Mouse (Mus musculus): ENCODE measurements at regions not wholly inside any gene's neighbourhood (a gene's known extent, or its start where the extent isn't known, plus 50 kb on each side); places are given as distances from the start of the nearest gene placed in this dataset.

DNA sequence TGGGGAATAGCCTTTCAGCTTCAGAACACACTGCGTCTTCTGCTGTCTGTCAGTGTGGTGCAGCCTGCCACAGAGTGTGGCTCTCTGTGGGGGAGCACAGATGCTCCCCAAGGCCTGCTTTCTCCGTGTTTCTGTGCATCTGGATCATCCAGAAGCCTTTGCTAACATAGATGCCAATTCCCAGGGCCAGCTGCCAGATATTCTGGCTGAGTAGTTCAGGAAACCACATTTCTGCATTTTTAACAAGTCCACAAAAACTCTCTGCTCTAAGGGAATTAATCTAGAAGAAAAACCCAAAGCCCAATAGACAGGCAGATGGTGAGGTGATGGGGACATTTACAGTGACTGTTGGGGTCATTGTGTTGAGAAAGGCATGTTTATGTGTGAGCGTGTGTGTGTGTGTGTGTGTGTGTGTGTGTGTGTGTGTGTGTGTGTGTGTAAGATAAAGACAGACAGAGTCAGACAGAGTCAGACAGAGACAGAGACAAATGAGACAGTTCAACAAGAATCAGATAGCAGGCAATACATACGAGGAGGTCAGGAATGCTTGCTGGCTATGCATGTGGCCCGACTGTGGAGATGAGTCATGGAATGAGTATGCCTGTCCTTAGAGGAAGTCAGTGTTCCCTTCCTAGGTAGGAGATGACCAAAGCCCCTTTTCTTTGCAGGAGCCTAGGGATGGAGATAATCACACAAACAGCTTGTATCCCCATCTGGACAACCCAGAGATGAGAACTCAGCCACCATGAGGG, 176.3 kb upstream of the Spaca1 start:
- in situ Hi-C loops (cut with MboI, MseI) = loop anchor here in 1 of 2 experiments (25.0 kb wide), 1 partner anchor 664 kb away; no protein-coding TSS in a partner anchor

DNA sequence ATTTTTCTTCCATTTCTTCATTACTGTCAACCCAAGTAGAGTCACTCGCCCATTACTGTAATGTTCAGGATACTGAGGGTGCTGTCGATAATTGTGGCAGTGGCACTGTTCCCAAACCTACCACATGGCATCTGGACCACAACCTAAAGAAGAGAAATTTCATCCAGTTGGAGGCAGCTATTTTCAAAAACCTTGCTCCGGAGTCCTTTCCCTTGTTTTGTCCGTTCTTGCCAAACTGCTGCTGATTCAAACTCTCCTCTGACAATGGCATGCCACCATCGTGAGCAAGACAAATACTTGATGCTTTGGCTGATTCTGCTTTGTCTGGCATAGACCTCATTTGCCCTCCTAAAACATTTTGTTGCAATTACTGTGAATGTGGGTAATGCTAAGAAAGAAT, 176.9 kb upstream of the Spaca1 start:
- in situ Hi-C loops (cut with MboI, MseI) = loop anchor here in 1 of 2 experiments (25.0 kb wide), 1 partner anchor 665 kb away; no protein-coding TSS in a partner anchor

DNA sequence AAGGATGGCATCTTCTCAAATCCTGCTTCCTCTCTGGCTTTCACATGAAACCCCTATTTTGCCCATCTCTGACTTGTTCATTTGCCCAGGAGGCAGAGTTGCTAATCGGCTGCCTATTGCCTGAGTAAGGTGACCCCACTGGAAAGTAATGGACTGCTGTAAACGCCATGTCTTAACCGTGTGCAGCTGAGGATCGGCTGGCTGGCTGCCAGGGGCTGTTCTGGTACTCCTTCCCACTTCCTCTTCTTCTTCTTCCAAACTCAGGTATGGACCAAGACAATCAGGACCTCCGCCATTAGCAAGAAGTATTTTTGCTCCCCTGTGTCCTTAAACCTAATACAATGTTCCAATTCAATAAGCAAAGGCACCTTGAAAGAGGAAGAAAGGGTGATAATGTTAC, 177.6 kb upstream of the Spaca1 start:
- in situ Hi-C loops (cut with MboI, MseI) = loop anchor here in 1 of 2 experiments (25.0 kb wide), 1 partner anchor 665 kb away; no protein-coding TSS in a partner anchor

DNA sequence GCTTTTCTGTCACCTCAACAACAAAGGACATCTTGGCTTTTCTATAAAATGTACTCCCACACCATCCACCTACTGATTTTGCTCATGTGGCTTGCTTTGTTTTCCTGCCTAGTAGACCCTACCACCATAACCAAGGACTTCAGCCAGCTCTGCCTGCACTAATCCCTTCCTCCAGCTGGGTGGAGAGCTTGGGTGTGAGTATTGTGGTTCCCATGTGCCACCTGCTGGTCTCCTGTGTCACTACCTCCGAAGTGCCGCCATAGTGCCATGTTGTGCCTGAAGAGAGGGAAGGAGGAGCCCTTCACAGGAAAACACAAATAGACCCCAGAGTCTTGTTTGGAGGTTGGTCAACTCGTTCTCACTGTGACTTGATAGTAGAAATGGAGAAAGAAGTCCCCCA, 181.3 kb upstream of the Spaca1 start:
- in situ Hi-C loops (cut with MboI, MseI) = loop anchor here (10.0 to 25.0 kb wide), 3 partner anchors 669 to 836 kb away; no protein-coding TSS in a partner anchor

GRCm38 (mm10) chr4:34234204-34234603, 184.2 kb upstream of the Spaca1 start:
- in situ Hi-C loops (cut with MboI, MseI) = loop anchor here (10.0 to 25.0 kb wide), 3 partner anchors 672 to 839 kb away; no protein-coding TSS in a partner anchor

DNA sequence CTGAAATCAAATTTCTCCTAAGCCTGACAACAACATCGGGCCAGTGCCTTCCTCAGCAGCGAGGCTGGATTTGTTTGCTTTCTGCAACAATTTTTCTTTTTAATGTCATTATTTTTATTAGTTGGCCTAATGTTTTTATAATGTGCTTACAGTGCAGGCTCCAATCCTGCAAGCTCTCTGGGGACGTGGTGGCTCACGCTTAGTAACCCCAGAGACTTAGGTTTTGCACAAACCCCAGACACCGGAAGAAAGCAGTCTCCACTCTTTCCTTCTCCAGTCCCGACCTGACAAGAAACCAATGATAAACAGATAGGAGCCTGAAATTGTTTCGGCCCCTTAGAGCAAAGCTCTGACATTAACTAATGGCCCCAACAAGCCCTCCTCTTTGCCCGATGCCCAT, 184.7 kb upstream of the Spaca1 start:
- in situ Hi-C loops (cut with MboI, MseI) = loop anchor here (10.0 to 25.0 kb wide), 3 partner anchors 672 to 840 kb away; no protein-coding TSS in a partner anchor

- in situ Hi-C loops (cut with MboI, MseI) = loop anchor here (10.0 to 25.0 kb wide), 3 partner anchors 675 to 843 kb away; no protein-coding TSS in a partner anchor
Measured at GRCm38 (mm10) chr4:34237791-34238190, 187.8 kb upstream of the Spaca1 start.

GRCm38 (mm10) chr4:34239624-34240023, 189.6 kb upstream of the Spaca1 start:
- in situ Hi-C loops (cut with MboI, MseI) = loop anchor here (10.0 to 25.0 kb wide), 3 partner anchors 677 to 845 kb away; no protein-coding TSS in a partner anchor

GRCm38 (mm10) chr4:34241060-34241571, 191.1 kb upstream of the Spaca1 start:
- in situ Hi-C loops (cut with MboI, MseI) = loop anchor here in 1 of 2 experiments (25.0 kb wide), 1 partner anchor 679 kb away; no protein-coding TSS in a partner anchor

DNA sequence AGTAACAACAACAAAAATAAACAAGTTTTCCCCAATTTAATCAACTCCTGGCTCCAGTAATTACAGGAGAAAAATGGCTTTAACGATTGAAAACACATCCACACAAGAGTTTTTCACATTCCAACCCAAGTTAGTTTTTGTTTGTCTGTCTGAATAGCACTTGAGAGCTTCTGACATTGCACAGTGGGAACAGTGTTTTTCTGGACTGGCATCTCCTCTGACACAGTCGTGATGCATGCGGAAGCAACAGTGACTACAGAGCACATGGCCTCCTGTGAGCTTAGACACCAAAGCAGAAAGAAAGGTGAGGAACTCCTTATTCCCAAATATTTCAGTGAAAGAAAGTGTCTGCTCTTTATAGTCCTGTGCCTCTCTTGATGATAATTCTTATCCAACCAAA, 191.7 kb upstream of the Spaca1 start:
- in situ Hi-C loops (cut with MboI, MseI) = loop anchor here in 1 of 2 experiments (25.0 kb wide), 1 partner anchor 679 kb away; no protein-coding TSS in a partner anchor

DNA sequence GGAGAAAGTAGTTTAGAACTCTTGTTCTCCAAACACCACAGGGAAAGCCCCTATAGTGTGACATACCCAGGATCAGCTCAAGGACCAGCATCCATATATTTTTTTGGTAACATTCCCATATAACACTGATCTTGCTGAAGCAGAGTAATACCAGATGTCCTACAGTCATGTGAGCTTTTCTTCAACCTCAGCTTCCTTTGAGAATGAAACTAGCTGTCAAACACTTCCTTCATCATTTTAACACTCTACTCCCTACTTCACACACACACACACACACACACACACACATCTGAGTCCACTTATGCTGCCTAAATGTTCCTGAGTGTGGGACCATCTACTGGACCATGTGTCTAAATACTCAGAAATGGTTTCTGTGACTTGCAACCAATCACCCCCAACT, 209.5 kb upstream of the Spaca1 start:
- in situ Hi-C loops (cut with MboI, MseI) = loop anchor here in 1 of 2 experiments (5.0 to 10.0 kb wide), 3 partner anchors 97 to 225 kb away; no protein-coding TSS in a partner anchor

GRCm38 (mm10) chr4:34260468-34260867, 210.5 kb upstream of the Spaca1 start:
- in situ Hi-C loops (cut with MboI, MseI) = no loop called here

DNA sequence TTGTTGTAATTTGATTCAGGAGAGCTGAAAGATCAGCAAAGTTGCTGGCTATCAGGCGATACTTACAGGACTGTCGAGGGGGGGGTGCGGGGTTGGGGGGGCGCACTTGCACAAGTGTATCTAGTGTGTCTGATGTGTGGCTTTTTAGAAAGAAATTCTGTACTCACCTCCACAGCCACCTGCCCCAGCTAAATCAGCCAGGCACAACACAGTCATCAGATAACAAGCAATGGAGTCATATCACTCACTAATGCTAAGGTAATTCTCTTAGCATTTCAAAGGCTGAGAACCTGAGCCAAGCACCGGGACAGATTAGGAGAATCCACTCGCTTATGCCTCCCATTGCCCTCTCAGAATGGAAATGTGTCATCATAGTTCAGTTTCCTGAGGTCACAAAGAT, 211.8 kb upstream of the Spaca1 start:
- in situ Hi-C loops (cut with MboI, MseI) = no loop called here

GRCm38 (mm10) chr4:34264431-34264830, 214.4 kb upstream of the Spaca1 start:
- in situ Hi-C loops (cut with MboI, MseI) = no loop called here

DNA sequence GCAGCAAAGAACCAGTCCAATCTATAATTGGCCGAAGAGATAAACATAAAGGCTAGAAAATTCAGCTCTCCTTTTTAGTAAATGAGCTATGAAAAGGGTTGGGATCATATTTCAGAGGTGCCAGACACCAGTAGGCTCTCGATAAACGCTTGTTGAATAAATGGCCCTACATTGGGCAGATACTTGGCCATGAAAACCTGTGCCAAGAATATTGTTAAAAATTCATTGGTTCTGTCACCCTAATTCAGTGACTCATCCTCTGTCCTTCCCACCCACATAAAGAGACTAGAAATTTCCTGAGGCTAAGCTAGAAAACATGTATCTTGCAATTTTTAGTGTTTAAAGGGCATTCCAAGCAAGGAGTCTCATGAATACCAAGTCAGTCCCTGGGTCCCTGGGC, 224.3 kb upstream of the Spaca1 start:
- in situ Hi-C loops (cut with MboI, MseI) = no loop called here

GRCm38 (mm10) chr4:34275372-34275771, 225.4 kb upstream of the Spaca1 start:
- in situ Hi-C loops (cut with MboI, MseI) = no loop called here

- in situ Hi-C loops (cut with MboI, MseI) = no loop called here
Measured at GRCm38 (mm10) chr4:34302504-34303108, 248.1 kb upstream of the Akirin2 start.

DNA sequence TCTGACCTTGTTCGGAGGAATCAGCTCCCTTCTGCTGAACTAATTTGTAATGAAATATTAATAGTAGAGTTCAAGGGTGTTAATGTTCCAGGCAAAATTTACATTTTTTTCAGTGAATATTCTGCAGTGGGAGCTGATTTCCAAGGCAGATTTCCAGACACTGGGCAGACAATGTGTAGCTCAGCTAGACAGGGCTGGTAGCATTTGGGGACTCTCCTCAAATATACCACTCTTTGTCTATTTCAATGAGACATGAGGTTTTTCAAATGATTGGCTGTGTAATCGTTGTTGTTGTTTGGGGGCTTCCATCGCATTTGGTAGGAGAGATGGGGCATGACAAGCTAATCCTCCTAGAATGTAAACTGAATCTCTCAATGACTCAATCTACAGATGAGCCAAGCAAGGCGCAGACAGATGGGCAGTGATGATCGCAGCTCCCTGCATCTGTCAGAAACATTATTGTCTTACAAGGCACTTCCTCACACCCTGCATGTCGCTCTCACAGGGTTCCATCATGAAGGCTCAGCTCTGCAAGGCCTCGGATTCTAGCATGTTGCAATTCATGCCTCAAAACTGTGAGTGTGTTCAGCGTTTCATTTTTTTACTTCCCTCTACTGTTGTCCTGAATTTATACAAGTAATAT, 241.7 kb upstream of the Akirin2 start:
- in situ Hi-C loops (cut with MboI, MseI) = no loop called here

DNA sequence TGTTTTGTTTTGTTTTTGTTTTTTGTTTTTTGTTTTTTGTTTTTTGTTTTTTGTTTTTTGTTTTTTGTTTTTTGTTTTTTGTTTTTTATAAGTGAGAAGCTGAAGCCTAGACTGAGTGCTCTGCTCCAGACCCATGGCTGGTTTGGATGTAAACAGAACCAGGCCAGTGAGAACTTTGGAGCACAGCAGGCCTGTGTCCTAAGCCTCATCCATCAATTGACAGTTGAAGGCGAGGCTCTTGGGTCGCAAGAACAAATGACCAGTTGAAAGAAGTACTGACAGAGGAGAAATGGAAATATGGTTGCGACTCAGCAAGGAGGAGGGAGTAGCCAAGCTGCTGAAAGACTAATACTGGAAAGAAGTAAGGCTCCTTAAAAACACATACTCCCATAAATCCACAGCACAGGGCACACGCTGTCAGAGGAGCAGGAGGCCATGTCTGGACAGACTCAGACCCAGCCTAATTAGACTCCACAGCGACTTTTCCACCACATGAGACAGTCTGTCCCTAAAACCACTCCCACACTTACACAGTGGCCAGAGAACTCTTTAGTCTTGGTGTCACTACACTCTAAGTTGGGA, 240.6 kb upstream of the Akirin2 start:
- in situ Hi-C loops (cut with MboI, MseI) = no loop called here

DNA sequence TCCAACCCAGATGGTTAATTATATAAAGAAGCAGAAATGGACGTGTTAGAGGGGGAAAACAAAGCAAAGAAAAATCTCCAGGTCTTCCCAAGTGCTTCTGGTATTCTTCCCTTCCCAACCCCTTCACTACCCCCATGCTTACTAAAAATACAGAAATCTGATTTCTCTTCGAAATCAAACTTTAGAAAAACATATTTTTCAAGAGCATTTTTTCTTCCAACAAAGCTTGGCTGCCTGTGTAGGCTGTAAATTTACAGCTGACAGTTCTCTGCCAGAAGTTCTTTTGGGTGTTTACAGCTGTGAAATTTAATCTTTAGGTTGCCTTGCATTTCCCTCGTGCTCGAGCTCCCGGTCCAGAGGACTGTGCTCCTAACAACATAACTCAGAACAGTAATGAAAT, 234.9 kb upstream of the Akirin2 start:
- in situ Hi-C loops (cut with MboI, MseI) = no loop called here

DNA sequence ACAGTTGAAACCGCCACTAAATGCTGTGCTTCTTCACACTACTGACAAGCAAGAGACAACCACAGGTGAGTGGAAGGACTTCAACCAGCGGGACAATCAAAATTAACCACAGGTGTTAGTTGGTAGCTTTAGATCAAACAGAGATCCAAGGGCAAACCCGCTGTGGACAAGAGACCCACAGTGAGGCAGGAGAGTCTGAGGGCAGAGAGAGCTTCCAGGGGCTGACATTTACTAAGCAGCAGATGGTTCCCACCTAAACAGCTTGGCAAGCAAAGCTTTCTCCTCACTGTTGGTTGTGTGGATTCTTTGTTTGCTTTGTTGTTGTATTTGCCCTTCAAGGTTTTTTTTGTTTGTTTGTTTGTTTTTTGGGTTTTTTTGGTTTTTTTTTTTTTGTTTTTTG, 227.9 kb upstream of the Akirin2 start:
- in situ Hi-C loops (cut with MboI, MseI) = no loop called here

Measured in T-helper 17 cell (primary cell).